17 mouse cellular contexts compared by ENCODE assay signal in the genomic region with DNA sequence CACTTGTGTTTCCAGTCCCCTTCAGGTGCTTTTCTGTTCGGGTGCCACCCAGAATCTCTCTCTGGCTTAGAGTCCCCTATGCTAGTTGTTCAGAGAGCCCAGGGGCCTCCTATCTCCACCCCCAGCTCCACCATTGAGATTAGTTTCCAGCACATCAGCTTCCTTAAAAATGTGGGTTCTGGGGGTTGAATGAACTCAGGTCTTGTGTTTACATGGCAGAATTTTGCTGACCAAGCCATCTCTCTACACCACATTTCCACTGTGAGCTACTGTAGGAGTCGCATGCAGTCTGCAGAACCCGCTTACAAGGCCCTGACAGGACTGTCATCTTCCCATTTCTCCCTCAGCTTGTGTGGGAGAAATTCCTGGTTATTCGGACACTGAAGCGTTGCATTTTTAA. TPM values are rescaled to one million over a fixed set of nuclear protein-coding genes. Genes with fewer than 3 reads are reported as not detected.
A peak's percentile ranks its signal among the peaks of the same experiment; 100 is the strongest.
DNase-seq lines count a peak whose midpoint lies in the region; ATAC-seq and TF ChIP-seq lines count a peak whose summit lies in the region.
"Had no signal": no experiment of that assay in that cellular context is flagged by ENCODE, and none has a peak within 500 bp of the region (broad histone marks: within the 10 kb centered on the region; RNA-seq: fewer than 3 reads in every experiment).

No protein-coding gene starts in this region.

- DNase-seq in heart, postnatal 4 days, result no peak
- DNase-seq in midbrain, embryonic 10.5 days (ENCODE audit: low spot score), result no peak
- DNase-seq in midbrain, postnatal 0 days (ENCODE audit: low spot score), result no peak
- no peak for DNase-seq in embryonic facial prominence, embryonic 10.5 days (ENCODE audit: low spot score)
- no peak for DNase-seq in MN1 (ENCODE audit: low spot score)
- DNase-seq: adrenal gland, adult 8-10 months; cerebellum, postnatal 14 days; kidney, adult 2 months; lung, postnatal 4 days; right cerebral cortex, postnatal 25 days had no signal

- H3K4me3 ChIP-seq in heart, embryonic 12.5 days, result no peak overlapping the region
- H3K4me3 ChIP-seq in midbrain, embryonic 10.5 days, result no peak overlapping the region
- H3K4me3 ChIP-seq in midbrain, postnatal 0 days (ENCODE audit: low read depth, low read length), result no peak overlapping the region
- H3K4me3 ChIP-seq in embryonic facial prominence, embryonic 10.5 days, result no peak overlapping the region
- H3K4me3 ChIP-seq: embryonic facial prominence, embryonic 13.5 days; left cerebral cortex, adult 2 months; myocyte had no signal

- ATAC-seq in heart, embryonic 12.5 days (ENCODE audit: insufficient number of reproducible peaks, low FRiP score), result no peak
- no peak for ATAC-seq in midbrain, postnatal 0 days (ENCODE audit: low FRiP score)
- 0 out of 2 replicates have a peak, but pooled peaks have one; percentile 28 for ATAC-seq in megakaryocyte, adult 5-6 weeks (ENCODE audit: poor library complexity, severe bottlenecking)

- H3K9ac ChIP-seq in heart, embryonic 12.5 days, result no peak overlapping the region
- H3K9ac ChIP-seq in midbrain, postnatal 0 days (replicated peaks; ENCODE audit: low read length, poor library complexity, severe bottlenecking), result no peak overlapping the region
- H3K9ac ChIP-seq: embryonic facial prominence, embryonic 13.5 days; liver, embryonic 14.5 days had no signal

- no peak for TF ChIP-seq CTCF in midbrain, postnatal 0 days (IDR thresholded peaks at IDR 0.05)

- no peak overlapping the region for H3K4me2 ChIP-seq in heart, embryonic 12.5 days
- no peak overlapping the region for H3K4me2 ChIP-seq in midbrain, postnatal 0 days (ENCODE audit: low read depth, low read length, poor library complexity, severe bottlenecking)
- H3K4me2 ChIP-seq: embryonic facial prominence, embryonic 13.5 days had no signal

- H3K27me3 ChIP-seq in heart, embryonic 12.5 days (replicated peaks), result no peaks in the 10 kb centered on the region
- no peaks in the 10 kb centered on the region for H3K27me3 ChIP-seq in midbrain, embryonic 10.5 days (ENCODE audit: low read depth, poor library complexity, severe bottlenecking)
- no peaks in the 10 kb centered on the region for H3K27me3 ChIP-seq in midbrain, postnatal 0 days (ENCODE audit: insufficient read depth, low read length)
- no peaks in the 10 kb centered on the region for H3K27me3 ChIP-seq in embryonic facial prominence, embryonic 10.5 days (replicated peaks; ENCODE audit: low read depth, poor library complexity, severe bottlenecking)
- H3K27me3 ChIP-seq: CH12.LX; embryonic facial prominence, embryonic 13.5 days had no signal

- peak overlapping the region; percentile 98 for H3K27ac ChIP-seq in heart, embryonic 12.5 days (ENCODE audit: poor library complexity, severe bottlenecking)
- H3K27ac ChIP-seq in midbrain, embryonic 10.5 days (replicated peaks), result peak overlapping the region; percentile 92
- H3K27ac ChIP-seq in midbrain, postnatal 0 days (ENCODE audit: low read depth, low read length), result no peak overlapping the region
- H3K27ac ChIP-seq in embryonic facial prominence, embryonic 10.5 days (replicated peaks), result peak overlapping the region; percentile 35
- H3K27ac ChIP-seq: embryonic facial prominence, embryonic 13.5 days; left cerebral cortex, adult 2 months; liver, embryonic 14.5 days had no signal

- no peaks in the 10 kb centered on the region for H3K9me3 ChIP-seq in heart, embryonic 12.5 days (replicated peaks)
- H3K9me3 ChIP-seq in midbrain, embryonic 10.5 days (replicated peaks), result no peaks in the 10 kb centered on the region; the same call in 1 of the 2 replicates
- H3K9me3 ChIP-seq in midbrain, postnatal 0 days (ENCODE audit: low read length), result no peaks in the 10 kb centered on the region
- H3K9me3 ChIP-seq in embryonic facial prominence, embryonic 10.5 days, result no peaks in the 10 kb centered on the region
- H3K9me3 ChIP-seq: embryonic facial prominence, embryonic 13.5 days had no signal

- peaks cover 67% of the 10 kb centered on the region for H3K4me1 ChIP-seq in heart, embryonic 12.5 days (replicated peaks)
- peaks cover 67% of the 10 kb centered on the region for H3K4me1 ChIP-seq in midbrain, embryonic 10.5 days
- peaks cover 8% of the 10 kb centered on the region; the same call in 1 of the 2 replicates for H3K4me1 ChIP-seq in midbrain, postnatal 0 days (ENCODE audit: insufficient read depth, low read length)
- H3K4me1 ChIP-seq in embryonic facial prominence, embryonic 10.5 days, result peaks cover 58% of the 10 kb centered on the region

- 83% methylated on average over 5 of the region's 5 CpGs for WGBS in heart, embryonic 12.5 days
- 95% methylated on average over 5 of the region's 5 CpGs for WGBS in midbrain, embryonic 10.5 days
- WGBS in midbrain, postnatal 0 days, result 94% methylated on average over 5 of the region's 5 CpGs
- WGBS in embryonic facial prominence, embryonic 10.5 days, result 91% methylated on average over 5 of the region's 5 CpGs

- peaks cover 5% of the 10 kb centered on the region for H3K36me3 ChIP-seq in heart, embryonic 12.5 days
- peaks cover 12% of the 10 kb centered on the region for H3K36me3 ChIP-seq in midbrain, embryonic 10.5 days
- no peaks in the 10 kb centered on the region for H3K36me3 ChIP-seq in midbrain, postnatal 0 days (ENCODE audit: insufficient read depth, low read length)
- H3K36me3 ChIP-seq in embryonic facial prominence, embryonic 10.5 days (replicated peaks), result peaks cover 8% of the 10 kb centered on the region

RNA-seq across cellular contexts. Expression of a gene that starts 32.8 kb away (rescaled TPM):
- polyA plus RNA-seq in heart, embryonic 12.5 days (2016; fragmentation: Nextera tagmentation; extraction: Ambion mirVana), result 37.3 and 42.0 TPM in 2 replicates
- total RNA-seq in heart, postnatal 4 days (2021), result 100 to 1,000 TPM; 288 to 301 TPM
- 26.5 and 29.7 TPM in 2 replicates for polyA plus RNA-seq in midbrain, embryonic 10.5 days (2016; fragmentation: Nextera tagmentation; extraction: Ambion mirVana)
- total RNA-seq in midbrain, postnatal 0 days (2014; rRNA removed), result 107 and 154 TPM in 2 replicates
- polyA plus RNA-seq in midbrain, postnatal 0 days (2015; fragmentation: Nextera tagmentation; extraction: Ambion mirVana), result 58.7 and 61.6 TPM in 2 replicates
- 14.1 and 14.7 TPM in 2 replicates for polyA plus RNA-seq in embryonic facial prominence, embryonic 10.5 days (2016; fragmentation: Nextera tagmentation; extraction: Ambion mirVana)
- 23.2 and 25.0 TPM in 2 replicates for total RNA-seq in megakaryocyte, adult 5-6 weeks (2015)
- total RNA-seq in megakaryocyte, adult 5-6 weeks (2017), result 20.0 and 22.0 TPM in 2 replicates

RNA-seq across cellular contexts. Expression of a gene that starts 53.1 kb away (rescaled TPM):
- 97.4 and 111 TPM in 2 replicates for polyA plus RNA-seq in heart, embryonic 12.5 days (2016; fragmentation: Nextera tagmentation; extraction: Ambion mirVana)
- total RNA-seq in heart, postnatal 4 days (2021), result 1 to 10 TPM; 2.5 to 2.7 TPM
- polyA plus RNA-seq in midbrain, embryonic 10.5 days (2016; fragmentation: Nextera tagmentation; extraction: Ambion mirVana), result 147 and 155 TPM in 2 replicates
- 8.1 and 8.6 TPM in 2 replicates for total RNA-seq in midbrain, postnatal 0 days (2014; rRNA removed)
- 68.0 and 80.0 TPM in 2 replicates for polyA plus RNA-seq in midbrain, postnatal 0 days (2015; fragmentation: Nextera tagmentation; extraction: Ambion mirVana)
- 140 TPM in 2 replicates for polyA plus RNA-seq in embryonic facial prominence, embryonic 10.5 days (2016; fragmentation: Nextera tagmentation; extraction: Ambion mirVana)
- 0.20 TPM in 1 of 2 replicates, not detected in the other for total RNA-seq in megakaryocyte, adult 5-6 weeks (2015)
- total RNA-seq in megakaryocyte, adult 5-6 weeks (2017), result 0.12 and 1.0 TPM in 2 replicates
